Mouse (Mus musculus): ENCODE results near the gene Gipr. TPM values are rescaled to one million over a fixed set of nuclear protein-coding genes. Genes with fewer than 3 reads are reported as not detected.

The Gipr gene
- polyA plus RNA-seq, 1 experiment from 2014 or later = 2.2 TPM

GRCm38 (mm10) chr7:19163752-19164151 is 2.2 kb downstream of the Gipr start:
- H3K9me3 ChIP-seq (ENCODE audit: control insufficient read depth, low read length) = no peaks in the 10 kb centered on the region
- H3K27me3 ChIP-seq (replicated peaks; ENCODE audit: control insufficient read depth, insufficient read depth, low read length) = peaks cover 21% of the 10 kb centered on the region
- H3K4me3 ChIP-seq (ENCODE audit: low read depth, low read length) = no peak overlapping the region
- H3K4me2 ChIP-seq (ENCODE audit: low read length) = peak overlapping the region; percentile 11
- no peak overlapping the region for H3K9ac ChIP-seq (ENCODE audit: low read length)
- no peak overlapping the region for H3K27ac ChIP-seq (ENCODE audit: low read depth)
- ATAC-seq (replicated peaks; ENCODE audit: low FRiP score, low TSS enrichment, low read depth) = peak; percentile 22; the same call in 1 of the 2 replicates
- H3K4me1 ChIP-seq (replicated peaks; ENCODE audit: control insufficient read depth, insufficient read depth, low read length) = peaks cover 22% of the 10 kb centered on the region
- 19% methylated on average over 12 of the region's 12 CpGs for WGBS
- no peaks in the 10 kb centered on the region for H3K36me3 ChIP-seq (ENCODE audit: control insufficient read depth, insufficient read depth, low read length)
- DNase-seq (ENCODE audit: low spot score) = no peak

DNA sequence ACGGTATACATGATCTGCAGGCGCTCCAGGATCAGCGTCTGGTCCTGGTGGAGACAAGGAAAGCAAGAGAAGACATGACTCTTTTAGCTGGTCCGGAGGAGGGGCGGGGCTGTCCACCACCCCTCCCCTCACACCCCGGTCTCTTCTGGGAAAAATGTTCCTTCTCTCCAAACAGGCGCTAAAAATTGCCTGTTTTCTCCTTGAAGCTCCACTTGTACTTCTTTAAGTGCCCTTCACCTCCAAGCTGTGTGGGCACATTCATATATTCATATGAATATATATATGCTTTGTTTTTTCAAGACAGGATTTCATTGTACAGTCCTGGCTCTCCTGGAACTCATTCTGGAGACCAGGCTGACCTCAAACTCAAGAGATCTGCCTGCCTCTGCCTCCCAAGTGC is 3.0 kb downstream of the Gipr start:
- ATAC-seq (replicated peaks; ENCODE audit: low FRiP score, low TSS enrichment, low read depth) = no peak
- Histone ChIP-seq H3K27ac (ENCODE audit: low read depth) (no peak overlapping the region), H3K9me3 (ENCODE audit: control insufficient read depth, low read length) (no peaks in the 10 kb centered on the region), H3K9ac (ENCODE audit: low read length) (no peak overlapping the region), H3K4me3 (ENCODE audit: low read depth, low read length) (no peak overlapping the region), H3K4me1 (replicated peaks; ENCODE audit: control insufficient read depth, insufficient read depth, low read length) (peaks cover 22% of the 10 kb centered on the region), H3K36me3 (ENCODE audit: control insufficient read depth, insufficient read depth, low read length) (no peaks in the 10 kb centered on the region), H3K27me3 (replicated peaks; ENCODE audit: control insufficient read depth, insufficient read depth, low read length) (peaks cover 21% of the 10 kb centered on the region), H3K4me2 (ENCODE audit: low read length) (no peak overlapping the region)
- 80% methylated on average over 7 of the region's 7 CpGs for WGBS
- DNase-seq (ENCODE audit: low spot score) = no peak

DNA sequence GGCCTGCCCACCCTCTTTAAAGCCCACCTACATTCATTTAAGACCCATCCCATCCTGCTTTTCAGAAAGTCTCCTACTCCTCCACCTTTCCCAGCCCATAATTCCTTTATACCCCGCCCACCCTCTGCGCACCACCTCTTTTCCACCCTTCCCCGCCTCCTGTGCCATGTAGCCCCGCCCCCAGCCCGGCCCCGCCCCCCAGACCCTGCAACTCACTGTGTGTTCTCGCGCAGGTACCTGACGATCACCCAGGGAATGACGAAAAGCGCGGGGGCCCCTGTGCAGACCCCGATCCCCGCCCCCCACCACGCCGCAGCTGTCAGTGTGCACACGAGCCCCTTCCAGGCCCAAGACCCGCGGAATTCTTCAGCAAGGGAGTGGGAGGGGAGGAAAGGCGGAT is 5.8 kb downstream of the Gipr start:
- WGBS = 3% methylated on average over 20 of the region's 20 CpGs
- Histone ChIP-seq H3K27me3 (replicated peaks; ENCODE audit: control insufficient read depth, insufficient read depth, low read length) (peaks cover 19% of the 10 kb centered on the region), H3K9ac (ENCODE audit: low read length) (peak overlapping the region; percentile 18; the same call in 1 of the 2 replicates), H3K9me3 (ENCODE audit: control insufficient read depth, low read length) (no peaks in the 10 kb centered on the region), H3K4me3 (ENCODE audit: low read depth, low read length) (peak overlapping the region; percentile 31), H3K4me1 (replicated peaks; ENCODE audit: control insufficient read depth, insufficient read depth, low read length) (peaks cover 27% of the 10 kb centered on the region), H3K4me2 (ENCODE audit: low read length) (peak overlapping the region; percentile 68), H3K36me3 (ENCODE audit: control insufficient read depth, insufficient read depth, low read length) (peaks cover 5% of the 10 kb centered on the region; the same call in 1 of the 2 replicates), H3K27ac (ENCODE audit: low read depth) (no peak overlapping the region)
- DNase-seq (ENCODE audit: low spot score) (peak; percentile 86), ATAC-seq (replicated peaks; ENCODE audit: low FRiP score, low TSS enrichment, low read depth) (peak; percentile 54)

- no peak for DNase-seq (ENCODE audit: low spot score)
- H3K4me2 ChIP-seq (ENCODE audit: low read length) = peak overlapping the region; percentile 68
- H3K4me1 ChIP-seq (replicated peaks; ENCODE audit: control insufficient read depth, insufficient read depth, low read length) = peaks cover 20% of the 10 kb centered on the region
- no peaks in the 10 kb centered on the region for H3K9me3 ChIP-seq (ENCODE audit: control insufficient read depth, low read length)
- H3K9ac ChIP-seq (ENCODE audit: low read length) = no peak overlapping the region
- ATAC-seq (replicated peaks; ENCODE audit: low FRiP score, low TSS enrichment, low read depth) = no peak
- 11% methylated on average over 18 of the region's 18 CpGs for WGBS
- no peak overlapping the region for H3K27ac ChIP-seq (ENCODE audit: low read depth)
- H3K27me3 ChIP-seq (replicated peaks; ENCODE audit: control insufficient read depth, insufficient read depth, low read length) = peaks cover 12% of the 10 kb centered on the region
- H3K4me3 ChIP-seq (ENCODE audit: low read depth, low read length) = peak overlapping the region; percentile 31
- H3K36me3 ChIP-seq (ENCODE audit: control insufficient read depth, insufficient read depth, low read length) = peaks cover 6% of the 10 kb centered on the region; the same call in 1 of the 2 replicates
Measured at GRCm38 (mm10) chr7:19159411-19159810, 6.5 kb downstream of the Gipr start.

DNA sequence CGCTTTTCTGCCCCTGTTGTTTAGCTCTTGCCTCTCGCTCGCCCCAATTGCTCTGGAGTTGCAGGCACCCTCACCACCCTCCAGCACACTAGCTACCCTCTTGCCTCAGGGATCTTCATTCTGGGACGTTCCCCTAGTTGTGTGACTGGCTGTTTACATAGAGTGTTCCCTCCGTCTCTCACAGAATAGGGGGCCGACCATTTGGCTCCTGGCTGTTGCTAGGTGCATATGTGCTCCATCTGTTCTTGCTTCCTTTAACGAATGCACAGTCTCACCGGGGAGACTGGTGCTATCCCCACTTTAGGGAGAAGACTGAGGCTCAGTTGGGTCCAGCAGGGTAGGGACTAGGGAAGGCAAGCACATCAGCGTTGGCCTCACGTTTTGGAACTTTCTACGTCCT is 7.3 kb downstream of the Gipr start:
- H3K36me3 ChIP-seq (ENCODE audit: control insufficient read depth, insufficient read depth, low read length) = peaks cover 11% of the 10 kb centered on the region
- peaks cover 17% of the 10 kb centered on the region for H3K4me1 ChIP-seq (replicated peaks; ENCODE audit: control insufficient read depth, insufficient read depth, low read length)
- WGBS = 58% methylated on average over 11 of the region's 11 CpGs
- no peaks in the 10 kb centered on the region for H3K9me3 ChIP-seq (ENCODE audit: control insufficient read depth, low read length)
- H3K4me2 ChIP-seq (ENCODE audit: low read length) = no peak overlapping the region
- no peak overlapping the region for H3K4me3 ChIP-seq (ENCODE audit: low read depth, low read length)
- no peak for ATAC-seq (replicated peaks; ENCODE audit: low FRiP score, low TSS enrichment, low read depth)
- H3K9ac ChIP-seq (ENCODE audit: low read length) = no peak overlapping the region
- peaks cover 12% of the 10 kb centered on the region for H3K27me3 ChIP-seq (replicated peaks; ENCODE audit: control insufficient read depth, insufficient read depth, low read length)
- no peak for DNase-seq (ENCODE audit: low spot score)
- no peak overlapping the region for H3K27ac ChIP-seq (ENCODE audit: low read depth)

DNA sequence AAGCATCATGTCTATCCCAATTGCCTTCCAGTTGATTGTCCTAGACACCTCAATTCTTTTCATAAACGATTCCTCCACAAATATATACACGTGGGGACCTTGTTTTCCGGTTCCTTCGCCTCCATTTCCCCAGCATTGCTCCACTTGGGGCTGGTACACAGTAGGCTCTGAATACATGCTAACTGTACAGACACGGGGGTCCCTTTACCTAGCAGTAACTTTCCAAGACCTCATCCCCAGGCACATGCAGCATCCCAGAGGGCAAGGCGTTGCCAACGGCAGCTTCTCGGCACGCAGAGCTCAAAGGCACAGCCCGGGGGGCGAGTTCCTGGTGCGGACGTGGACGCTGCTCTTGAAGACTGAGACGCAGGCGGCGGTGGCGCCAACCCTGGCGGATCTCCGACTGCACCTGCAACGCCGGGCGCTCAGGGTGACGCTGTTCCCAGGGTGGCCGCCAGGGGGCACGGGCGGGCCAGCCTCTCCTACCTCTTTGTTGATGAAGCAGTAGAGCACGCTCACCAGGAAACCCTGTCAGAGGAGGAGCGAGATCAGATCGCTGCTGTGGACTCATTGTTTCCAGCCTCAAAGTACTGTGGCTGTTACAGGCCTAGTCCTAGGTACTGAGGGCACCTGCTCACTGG is 8.6 kb downstream of the Gipr start:
- H3K4me2 ChIP-seq (ENCODE audit: low read length) = peak overlapping the region; percentile 26; the same call in 1 of the 2 replicates
- peaks cover 17% of the 10 kb centered on the region for H3K4me1 ChIP-seq (replicated peaks; ENCODE audit: control insufficient read depth, insufficient read depth, low read length)
- peaks cover 12% of the 10 kb centered on the region for H3K27me3 ChIP-seq (replicated peaks; ENCODE audit: control insufficient read depth, insufficient read depth, low read length)
- ATAC-seq (replicated peaks; ENCODE audit: low FRiP score, low TSS enrichment, low read depth) (peak; percentile 61), DNase-seq (ENCODE audit: low spot score) (peak; percentile 98)
- H3K36me3 ChIP-seq (ENCODE audit: control insufficient read depth, insufficient read depth, low read length) = peaks cover 23% of the 10 kb centered on the region
- 5% methylated on average over 30 of the region's 30 CpGs for WGBS
- H3K9me3 ChIP-seq (ENCODE audit: control insufficient read depth, low read length) = no peaks in the 10 kb centered on the region
- H3K9ac ChIP-seq (ENCODE audit: low read length) = no peak overlapping the region
- no peak overlapping the region for H3K27ac ChIP-seq (ENCODE audit: low read depth)
- no peak overlapping the region for H3K4me3 ChIP-seq (ENCODE audit: low read depth, low read length)

- H3K27ac ChIP-seq (ENCODE audit: low read depth) = no peak overlapping the region
- WGBS = 45% methylated on average over 13 of the region's 13 CpGs
- no peak for ATAC-seq (replicated peaks; ENCODE audit: low FRiP score, low TSS enrichment, low read depth)
- no peaks in the 10 kb centered on the region for H3K9me3 ChIP-seq (ENCODE audit: control insufficient read depth, low read length)
- H3K9ac ChIP-seq (ENCODE audit: low read length) = no peak overlapping the region
- H3K4me1 ChIP-seq (replicated peaks; ENCODE audit: control insufficient read depth, insufficient read depth, low read length) = peaks cover 17% of the 10 kb centered on the region
- no peak for DNase-seq (ENCODE audit: low spot score)
- no peak overlapping the region for H3K4me3 ChIP-seq (ENCODE audit: low read depth, low read length)
- peaks cover 30% of the 10 kb centered on the region for H3K36me3 ChIP-seq (ENCODE audit: control insufficient read depth, insufficient read depth, low read length)
- no peak overlapping the region for H3K4me2 ChIP-seq (ENCODE audit: low read length)
- H3K27me3 ChIP-seq (replicated peaks; ENCODE audit: control insufficient read depth, insufficient read depth, low read length) = peaks cover 12% of the 10 kb centered on the region
Measured at GRCm38 (mm10) chr7:19155825-19156475, 10.0 kb downstream of the Gipr start.

DNA sequence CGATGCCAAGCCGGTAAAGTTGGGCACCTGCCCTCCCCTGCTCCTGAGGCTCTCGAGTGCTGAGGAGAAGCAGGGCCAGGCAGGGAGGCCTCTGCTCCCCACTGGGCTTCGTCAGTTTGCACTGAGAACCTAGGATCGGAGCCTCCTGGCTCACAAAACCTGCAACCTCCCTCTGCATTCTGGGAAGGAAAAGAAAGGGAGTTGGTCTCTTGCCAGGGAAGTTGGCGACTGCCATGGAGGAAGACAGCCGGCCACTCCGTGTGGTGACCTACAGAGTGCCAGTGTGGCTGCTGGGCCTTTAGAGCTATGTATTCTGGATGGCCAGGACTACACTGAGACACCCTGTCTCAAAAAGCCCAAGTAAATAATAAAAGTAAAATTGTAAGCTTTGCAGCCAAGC is 11.1 kb downstream of the Gipr start:
- Histone ChIP-seq H3K9ac (ENCODE audit: low read length) (no peak overlapping the region), H3K27me3 (replicated peaks; ENCODE audit: control insufficient read depth, insufficient read depth, low read length) (peaks cover 9% of the 10 kb centered on the region), H3K27ac (ENCODE audit: low read depth) (no peak overlapping the region), H3K9me3 (ENCODE audit: control insufficient read depth, low read length) (no peaks in the 10 kb centered on the region), H3K4me1 (replicated peaks; ENCODE audit: control insufficient read depth, insufficient read depth, low read length) (peaks cover 18% of the 10 kb centered on the region), H3K4me2 (ENCODE audit: low read length) (no peak overlapping the region), H3K4me3 (ENCODE audit: low read depth, low read length) (no peak overlapping the region), H3K36me3 (ENCODE audit: control insufficient read depth, insufficient read depth, low read length) (peaks cover 30% of the 10 kb centered on the region)
- DNase-seq (ENCODE audit: low spot score) = no peak
- ATAC-seq (replicated peaks; ENCODE audit: low FRiP score, low TSS enrichment, low read depth) = no peak
- WGBS = 75% methylated on average over 8 of the region's 8 CpGs

All from intestine, embryonic 14.5 days (tissue).